Mouse (Mus musculus) olfactory bulb, adult 2 months (tissue): ENCODE measurements around the gene Tsr3. TPM values are rescaled to one million over a fixed set of nuclear protein-coding genes. Genes with fewer than 3 reads are reported as not detected.
"Not testable (repeated sequence)": the region's sequence is repeated elsewhere in the genome, so short reads cannot be mapped to it uniquely, and the experiment has no call there.

ENCODE experiments used
- H3K27ac ChIP-seq: fragments of 200-500 bp; 2 replicates; pipeline ENCODE4 v1.5.1; 2012; ENCODE audit warnings: low read depth, low read length; ENCODE audit not compliant: insufficient read depth
- H3K4me1 ChIP-seq: fragments of 200-500 bp; 2 replicates; pipeline ENCODE4 v1.6.1; 2012; ENCODE audit warnings: low read length; ENCODE audit not compliant: control insufficient read depth, insufficient read depth
- H3K4me3 ChIP-seq: fragments of 200-500 bp; 2 replicates; pipeline ENCODE4 v1.5.1; 2012; ENCODE audit warnings: mild to moderate bottlenecking, low read depth, low read length, moderate library complexity; ENCODE audit not compliant: insufficient read depth
- CTCF ChIP-seq: fragments of 200-500 bp; IDR thresholded peaks from 2 replicates; pipeline ENCODE4 v1.5.1; 2012; ENCODE audit warnings: low read depth, mild to moderate bottlenecking, low read length, moderate library complexity; ENCODE audit not compliant: insufficient read depth
- POLR2A ChIP-seq: fragments of 200-500 bp; IDR thresholded peaks from 2 replicates; pipeline ENCODE4 v1.6.1; 2012; ENCODE audit warnings: mild to moderate bottlenecking, low read depth, low read length, moderate library complexity; ENCODE audit not compliant: insufficient read depth
- WGBS: fragments of 180-500 bp; shearing (Covaris S2); methylation state at CpG from one replicate; pipeline ENCODE4 v1.1.7; 2018; 5-methylcytosine and 5-hydroxymethylcytosine counted together
- polyA plus RNA-seq: library from polyadenylated mRNA; stranded (reverse); fragments of >200 nt; gene quantifications from 2 replicates; pipeline ENCODE4 v1.2.4, GENCODE M21; 2012; ENCODE audit warnings: low replicate concordance; ENCODE audit not compliant: missing spikeins, insufficient read depth, insufficient read length

The Tsr3 gene
- polyA plus RNA-seq, 1 experiment = not detected

GRCm38 (mm10) chr17:25220746-25221145 is 19.2 kb upstream of the Tsr3 start:
- peak overlapping the region; percentile 17; the same call in 1 of the 2 replicates for H3K27ac ChIP-seq
- TF ChIP-seq POLR2A (no peak), CTCF (no peak)

DNA sequence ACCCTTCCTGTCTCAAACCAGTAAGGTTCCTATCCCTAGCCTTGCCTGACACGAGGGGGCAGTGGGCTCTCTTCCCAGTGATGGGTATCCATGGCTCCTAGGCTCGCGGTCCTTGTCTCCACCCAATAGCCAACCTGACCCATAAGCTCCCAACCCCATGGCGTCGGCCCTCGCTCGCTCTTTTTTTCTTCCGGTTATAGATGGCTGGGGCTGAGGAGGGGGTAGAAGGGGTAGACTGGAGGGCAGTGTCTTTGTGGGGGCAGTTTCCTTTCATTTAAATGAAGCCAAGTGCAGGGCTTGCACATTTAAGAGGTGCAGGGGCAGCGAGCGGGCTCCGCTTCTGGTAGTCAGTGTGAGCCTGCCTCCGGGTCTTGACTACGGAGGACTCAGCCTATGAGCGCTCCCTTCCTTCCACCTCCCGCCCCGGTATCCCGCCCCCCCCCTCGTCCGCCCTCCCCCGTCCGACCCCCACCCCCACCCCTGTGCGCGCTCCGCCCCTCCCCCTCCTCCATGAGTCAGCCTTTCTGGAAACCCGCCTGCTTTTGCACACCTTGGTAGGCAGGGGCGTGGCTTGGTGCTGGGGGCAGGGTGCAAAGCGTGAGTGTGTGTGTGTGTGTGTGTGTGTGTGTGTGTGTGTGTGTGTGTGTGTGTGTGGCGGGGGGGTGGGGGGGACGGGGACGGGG is 18.0 kb upstream of the Tsr3 start:
- WGBS = 1% methylated on average over 27 of the region's 30 CpGs
- peak overlapping the region; percentile 74 for H3K27ac ChIP-seq
- TF ChIP-seq POLR2A (no peak), CTCF (no peak)

More at GRCm38 (mm10) chr17:25220746-25221145, 19.2 kb upstream of the Tsr3 start:
- no peak overlapping the region for H3K4me3 ChIP-seq
- WGBS = 77% methylated on average over 1 of the region's 1 CpGs
- peaks cover 15% of the 10 kb centered on the region for H3K4me1 ChIP-seq

GRCm38 (mm10) chr17:25222504-25222940 is 17.4 kb upstream of the Tsr3 start:
- H3K27ac ChIP-seq = peak overlapping the region; percentile 59; the same call in 1 of the 2 replicates
- peak overlapping the region; percentile 34 for H3K4me3 ChIP-seq
- WGBS = 13% methylated on average over 23 of the region's 28 CpGs
- peaks cover 15% of the 10 kb centered on the region for H3K4me1 ChIP-seq

More for the DNA sequence above, 18.0 kb upstream of the Tsr3 start:
- peaks cover 15% of the 10 kb centered on the region for H3K4me1 ChIP-seq
- H3K4me3 ChIP-seq = peak overlapping the region; percentile 47

- Histone ChIP-seq H3K4me1 (peaks cover 15% of the 10 kb centered on the region), H3K27ac (peak overlapping the region; percentile 59; the same call in 1 of the 2 replicates), H3K4me3 (peak overlapping the region; percentile 34; the same call in 1 of the 2 replicates)
- TF ChIP-seq CTCF (no peak), POLR2A (no peak)
- WGBS = 18% methylated on average over 6 of the region's 6 CpGs
Measured at GRCm38 (mm10) chr17:25222951-25223601, 16.9 kb upstream of the Tsr3 start.

DNA sequence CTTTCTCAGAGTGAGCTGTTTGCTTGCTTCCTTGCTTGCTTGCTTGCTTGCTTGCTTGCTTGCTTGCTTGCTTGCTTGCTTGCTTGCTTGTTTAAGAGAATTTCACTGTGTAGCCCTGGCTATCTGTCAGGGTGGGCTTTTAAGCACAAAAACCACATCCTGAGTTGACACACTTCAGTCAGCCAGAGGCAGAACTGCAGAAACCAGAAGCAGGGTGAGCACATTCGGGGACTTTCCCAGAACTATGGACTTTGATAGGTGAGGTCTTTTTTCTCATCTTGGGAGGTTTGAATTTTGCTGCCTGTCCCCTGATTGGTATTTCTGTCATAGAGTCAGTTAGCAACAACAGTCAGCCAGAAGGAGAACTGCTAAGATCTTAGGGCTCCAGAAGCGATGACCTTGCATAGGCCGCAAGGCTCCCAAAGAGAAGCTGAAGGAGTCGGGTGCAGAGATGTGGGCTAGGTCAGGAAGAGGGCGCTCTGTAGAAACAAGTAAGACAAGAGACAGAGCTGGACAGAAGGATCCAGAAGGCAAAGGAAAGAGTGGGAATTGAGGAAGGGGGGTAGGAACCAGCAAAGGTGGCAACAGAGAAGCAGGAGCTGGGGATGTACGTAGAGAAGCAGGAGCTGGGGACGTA is 15.3 kb upstream of the Tsr3 start:
- 91% methylated on average over 7 of the region's 7 CpGs for WGBS
- TF ChIP-seq POLR2A (no peak), CTCF (no peak)
- Histone ChIP-seq H3K27ac (no peak overlapping the region), H3K4me1 (peaks cover 15% of the 10 kb centered on the region), H3K4me3 (no peak overlapping the region)

DNA sequence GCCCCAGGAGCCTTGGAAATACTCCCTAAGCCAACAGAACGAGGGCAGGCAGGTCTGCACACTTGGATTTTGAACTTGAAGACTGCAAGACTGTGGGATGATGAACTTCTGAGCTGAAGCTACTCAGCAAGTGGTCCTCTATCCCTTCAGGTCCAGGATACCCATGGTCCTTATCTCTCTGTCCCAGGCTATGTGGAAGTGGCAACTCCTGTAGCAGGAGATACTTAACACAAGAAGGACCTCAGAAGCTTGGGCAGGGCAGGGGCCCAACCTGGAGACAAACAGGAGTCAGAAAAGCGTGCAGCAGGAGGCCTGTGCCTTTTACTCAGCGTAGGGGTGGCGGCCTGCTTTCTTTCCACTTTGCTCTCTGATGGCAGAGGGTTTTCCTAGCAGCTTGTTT is 14.3 kb upstream of the Tsr3 start:
- TF ChIP-seq CTCF (no peak), POLR2A (no peak)
- no peak overlapping the region for H3K4me3 ChIP-seq
- H3K27ac ChIP-seq = no peak overlapping the region
- H3K4me1 ChIP-seq = peaks cover 15% of the 10 kb centered on the region
- 83% methylated on average over 4 of the region's 4 CpGs for WGBS

GRCm38 (mm10) chr17:25227991-25228390 is 12.0 kb upstream of the Tsr3 start:
- no peak overlapping the region for H3K4me3 ChIP-seq
- WGBS = 85% methylated on average over 5 of the region's 5 CpGs
- no peak overlapping the region for H3K27ac ChIP-seq
- TF ChIP-seq POLR2A = no peak
- no peak for TF ChIP-seq CTCF
- no peaks in the 10 kb centered on the region for H3K4me1 ChIP-seq

GRCm38 (mm10) chr17:25230014-25230655 is 9.8 kb upstream of the Tsr3 start:
- H3K27ac ChIP-seq, H3K4me3 ChIP-seq, H3K4me1 ChIP-seq: not testable (repeated sequence)
- 68% methylated on average over 17 of the region's 17 CpGs for WGBS

DNA sequence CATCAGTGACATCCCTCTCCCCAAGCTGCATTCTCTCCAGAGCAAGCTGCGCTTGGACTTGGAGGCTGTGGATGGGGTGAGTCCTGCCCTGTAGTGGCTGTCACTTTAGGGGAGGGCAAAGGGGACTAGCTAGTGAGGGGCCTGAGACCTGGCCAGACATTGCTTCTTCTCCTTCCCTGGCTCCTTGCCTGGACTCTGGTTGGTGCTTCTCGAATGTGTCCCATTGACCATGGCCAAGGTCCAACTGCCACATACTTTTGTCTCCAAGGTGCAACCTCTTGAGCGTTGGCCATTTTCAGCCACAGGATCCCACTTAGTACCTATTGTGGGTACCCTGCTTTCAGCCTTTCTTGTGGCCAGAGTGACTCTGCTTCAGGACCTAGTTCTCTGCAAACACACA is 9.3 kb upstream of the Tsr3 start:
- TF ChIP-seq POLR2A (no peak), CTCF (no peak)
- 76% methylated on average over 3 of the region's 3 CpGs for WGBS
- H3K4me1 ChIP-seq = no peaks in the 10 kb centered on the region
- H3K27ac ChIP-seq = no peak overlapping the region
- no peak overlapping the region for H3K4me3 ChIP-seq

DNA sequence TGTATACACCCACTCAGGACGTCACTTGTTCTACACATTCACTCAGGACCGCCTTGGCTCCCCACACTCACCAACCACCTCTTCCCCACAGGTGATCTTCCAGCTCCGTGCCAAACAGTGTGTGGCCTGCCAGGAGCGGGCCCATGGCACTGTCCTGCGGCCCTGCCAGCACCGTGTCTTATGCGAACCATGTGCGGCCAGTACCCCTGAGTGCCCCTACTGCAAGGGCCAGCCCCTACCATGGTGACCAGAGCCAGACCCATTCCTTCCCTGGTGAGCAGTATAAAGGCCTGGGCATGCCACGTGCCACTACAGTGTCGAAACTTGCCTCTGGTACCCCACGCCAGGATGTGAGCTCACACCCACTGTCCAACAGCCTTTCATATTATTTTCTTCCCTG is 8.3 kb upstream of the Tsr3 start:
- 80% methylated on average over 7 of the region's 11 CpGs for WGBS
- not testable (repeated sequence) for H3K27ac ChIP-seq, H3K4me3 ChIP-seq, H3K4me1 ChIP-seq
